Mouse (Mus musculus) forebrain, embryonic 13.5 days (tissue): ENCODE data around the gene Slc38a10. TPM values are rescaled to one million over a fixed set of nuclear protein-coding genes. Genes with fewer than 3 reads are reported as not detected.

Experiments
- ATAC-seq: fragments of 200-750 bp; cut with Nextera tagmentation; 2 replicates; pipeline ENCODE4 v1.8.0; 2017
- H3K27ac ChIP-seq: fragments of 300-500 bp; sonication (generic); 2 replicates; pipeline ENCODE4 v1.5.1; 2015; ENCODE audit warnings: inconsistent platforms, mild to moderate bottlenecking, moderate library complexity
- H3K27me3 ChIP-seq: fragments of 300-500 bp; sonication (generic); 2 replicates; pipeline ENCODE4 v1.6.1; 2015; ENCODE audit warnings: mild to moderate bottlenecking, inconsistent platforms
- H3K36me3 ChIP-seq: fragments of 300-500 bp; sonication (generic); 2 replicates; pipeline ENCODE4 v1.6.1; 2015; ENCODE audit warnings: mild to moderate bottlenecking, inconsistent platforms; ENCODE audit not compliant: poor library complexity, severe bottlenecking
- H3K4me1 ChIP-seq: fragments of 300-500 bp; sonication (generic); 2 replicates; pipeline ENCODE4 v1.6.1; 2015; ENCODE audit warnings: inconsistent platforms
- H3K4me2 ChIP-seq: fragments of 300-500 bp; sonication (generic); 2 replicates; pipeline ENCODE4 v1.6.1; 2015; ENCODE audit warnings: inconsistent platforms, mild to moderate bottlenecking, moderate library complexity
- H3K4me3 ChIP-seq: fragments of 300-500 bp; sonication (generic); 2 replicates; pipeline ENCODE4 v1.5.1; 2015; ENCODE audit warnings: mild to moderate bottlenecking, inconsistent platforms
- H3K9ac ChIP-seq: fragments of 300-500 bp; sonication (generic); 2 replicates; pipeline ENCODE4 v1.6.1; 2015; ENCODE audit warnings: mild to moderate bottlenecking, inconsistent platforms
- H3K9me3 ChIP-seq: fragments of 300-500 bp; sonication (generic); replicated peaks from 2 replicates; pipeline ENCODE4 v1.6.1; 2016; ENCODE audit warnings: inconsistent platforms
- WGBS: fragments of 180-500 bp; shearing (Covaris S2); methylation state at CpG from one replicate; pipeline ENCODE4 v1.1.7; 2015; 5-methylcytosine and 5-hydroxymethylcytosine counted together
- microRNA-seq: library from miRNA; unstranded; fragments of <30 nt; microRNA quantifications from one replicate; pipeline ENCODE4, GENCODE M21; 2016
- polyA plus RNA-seq: library from polyadenylated mRNA; unstranded; fragments of >200 nt; fragmentation: Nextera tagmentation; extraction: Ambion mirVana; gene quantifications from 2 replicates; pipeline ENCODE4 v1.2.1, GENCODE M21; 2015

Slc38a10 gene
- polyA plus RNA-seq, 1 experiment from 2014 or later: 76.8 TPM

- no peaks in the 10 kb centered on the region for H3K27me3 ChIP-seq
- H3K4me1 ChIP-seq: no peaks in the 10 kb centered on the region
- no peaks in the 10 kb centered on the region for H3K9me3 ChIP-seq
- no peak overlapping the region for H3K27ac ChIP-seq
- peaks cover 61% of the 10 kb centered on the region for H3K36me3 ChIP-seq
- ATAC-seq: no peak
- H3K9ac ChIP-seq: no peak overlapping the region
- no peak overlapping the region for H3K4me3 ChIP-seq
- H3K4me2 ChIP-seq: no peak overlapping the region
- WGBS: 86% methylated on average over 13 of the region's 13 CpGs
Observed at GRCm38 (mm10) chr11:120064006-120064667, 87.0 kb downstream of the Slc38a10 start.

GRCm38 (mm10) chr11:120063326-120063725 is 87.8 kb downstream of the Slc38a10 start:
- H3K36me3 ChIP-seq: peaks cover 53% of the 10 kb centered on the region
- H3K4me1 ChIP-seq: no peaks in the 10 kb centered on the region
- no peak for ATAC-seq

DNA sequence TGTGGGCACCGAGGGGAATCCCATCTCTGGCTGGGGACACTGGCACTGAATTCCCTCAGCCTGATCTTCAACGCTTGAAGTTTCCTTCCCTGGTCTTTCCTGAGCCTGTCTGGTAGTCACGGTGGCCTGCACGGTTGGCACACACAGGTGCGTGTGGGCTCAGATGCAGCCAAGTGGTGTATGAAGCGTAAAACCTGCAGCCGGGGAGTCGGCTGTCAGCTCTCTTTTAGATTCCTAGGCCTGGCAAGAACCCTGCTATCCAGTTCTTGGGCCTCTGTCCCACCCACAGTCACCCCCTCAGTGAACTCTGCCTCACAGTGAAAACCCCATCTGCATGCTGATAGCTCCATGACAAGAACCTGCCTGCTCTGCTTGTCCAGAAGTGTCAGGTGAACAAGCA is 90.5 kb downstream of the Slc38a10 start:
- no peak overlapping the region for H3K4me3 ChIP-seq
- ATAC-seq: no peak
- no peak overlapping the region for H3K4me2 ChIP-seq
- H3K36me3 ChIP-seq: peaks cover 26% of the 10 kb centered on the region
- no peaks in the 10 kb centered on the region for H3K9me3 ChIP-seq
- no peak overlapping the region for H3K9ac ChIP-seq
- no peaks in the 10 kb centered on the region for H3K4me1 ChIP-seq
- H3K27ac ChIP-seq: no peak overlapping the region
- WGBS: 88% methylated on average over 8 of the region's 8 CpGs
- no peaks in the 10 kb centered on the region for H3K27me3 ChIP-seq

More at GRCm38 (mm10) chr11:120063326-120063725, 87.8 kb downstream of the Slc38a10 start:
- Histone ChIP-seq H3K27me3 (no peaks in the 10 kb centered on the region), H3K4me2 (no peak overlapping the region), H3K4me3 (no peak overlapping the region), H3K9me3 (no peaks in the 10 kb centered on the region), H3K27ac (no peak overlapping the region), H3K9ac (no peak overlapping the region)
- WGBS: 91% methylated on average over 5 of the region's 5 CpGs

GRCm38 (mm10) chr11:120055953-120056732 is 95.0 kb downstream of the Slc38a10 start:
- H3K4me2 ChIP-seq: no peak overlapping the region
- WGBS: 86% methylated on average over 12 of the region's 12 CpGs
- peaks cover 6% of the 10 kb centered on the region for H3K4me1 ChIP-seq

More at GRCm38 (mm10) chr11:120055953-120056732, 95.0 kb downstream of the Slc38a10 start:
- H3K4me3 ChIP-seq: no peak overlapping the region
- no peaks in the 10 kb centered on the region for H3K9me3 ChIP-seq
- no peak overlapping the region for H3K9ac ChIP-seq
- no peaks in the 10 kb centered on the region for H3K36me3 ChIP-seq
- H3K27ac ChIP-seq: no peak overlapping the region
- H3K27me3 ChIP-seq: no peaks in the 10 kb centered on the region
- no peak for ATAC-seq

Small RNA genes within 50 kb of the gene (microRNA-seq; reads per million reads assigned to microRNA genes)
- gene Gm25948: not detected

Other genes starting within 250 kb of the Slc38a10 start
- gene Chmp6, start 237.9 kb downstream of the Slc38a10 start, polyA plus RNA-seq: 91.9 and 103 TPM in 2 replicates
- 14.2 and 15.0 TPM in 2 replicates for gene Baiap2, start 208.6 kb downstream of the Slc38a10 start, polyA plus RNA-seq
- 6.8 and 8.4 TPM in 2 replicates for gene Aatk, start 104.2 kb downstream of the Slc38a10 start, polyA plus RNA-seq
- 26.9 and 28.8 TPM in 2 replicates for gene Cep131, start 64.5 kb downstream of the Slc38a10 start, polyA plus RNA-seq
- gene Tepsin, start 52.6 kb downstream of the Slc38a10 start, polyA plus RNA-seq: 18.0 and 19.0 TPM in 2 replicates
- 59.2 and 60.5 TPM in 2 replicates for gene Ndufaf8, start 52.4 kb downstream of the Slc38a10 start, polyA plus RNA-seq
- gene Bahcc1, start 81.6 kb upstream of the Slc38a10 start, polyA plus RNA-seq: 17.2 TPM in 2 replicates
- gene Actg1, start 197.2 kb upstream of the Slc38a10 start, polyA plus RNA-seq: 3,229 and 3,555 TPM in 2 replicates
- 1.3 and 1.7 TPM in 2 replicates for gene Fscn2, start 210.2 kb upstream of the Slc38a10 start, polyA plus RNA-seq
- 51.0 and 63.1 TPM in 2 replicates for gene Faap100, start 227.4 kb upstream of the Slc38a10 start, polyA plus RNA-seq